Mouse (Mus musculus) embryonic fibroblast, embryonic 13.5 days (primary cell): ENCODE results near the gene Casr. TPM values are rescaled to one million over a fixed set of nuclear protein-coding genes. Genes with fewer than 3 reads are reported as not detected.

Source experiments
- H3K27ac ChIP-seq: 2 replicates; pipeline ENCODE4 v1.5.1; 2012; ENCODE audit warnings: low read length, control low read depth, inconsistent platforms; ENCODE audit not compliant: insufficient read depth
- H3K4me1 ChIP-seq: 2 replicates; pipeline ENCODE4 v1.6.1; 2011; ENCODE audit warnings: low read length; ENCODE audit not compliant: control insufficient read depth, insufficient read depth
- H3K4me3 ChIP-seq: 2 replicates; pipeline ENCODE4 v1.5.1; 2011; ENCODE audit warnings: mild to moderate bottlenecking, control low read depth, low read length; ENCODE audit not compliant: insufficient read depth
- CTCF ChIP-seq: IDR thresholded peaks from 2 replicates; pipeline ENCODE4 v1.5.1; 2011; ENCODE audit warnings: mild to moderate bottlenecking, control low read depth, low read length, moderate library complexity, borderline replicate concordance; ENCODE audit not compliant: insufficient read depth
- POLR2A ChIP-seq: IDR thresholded peaks from 2 replicates; pipeline ENCODE4 v1.6.1; 2011; ENCODE audit warnings: low read depth, mild to moderate bottlenecking, control low read depth, low read length, moderate library complexity
- polyA plus RNA-seq: library from polyadenylated mRNA; stranded (reverse); fragments of >200 nt; gene quantifications from 2 replicates; pipeline ENCODE4 v1.2.4, GENCODE M21; 2011; ENCODE audit warnings: low read depth; ENCODE audit not compliant: missing spikeins, insufficient read length

The Casr gene
- polyA plus RNA-seq, 1 experiment = not detected

DNA sequence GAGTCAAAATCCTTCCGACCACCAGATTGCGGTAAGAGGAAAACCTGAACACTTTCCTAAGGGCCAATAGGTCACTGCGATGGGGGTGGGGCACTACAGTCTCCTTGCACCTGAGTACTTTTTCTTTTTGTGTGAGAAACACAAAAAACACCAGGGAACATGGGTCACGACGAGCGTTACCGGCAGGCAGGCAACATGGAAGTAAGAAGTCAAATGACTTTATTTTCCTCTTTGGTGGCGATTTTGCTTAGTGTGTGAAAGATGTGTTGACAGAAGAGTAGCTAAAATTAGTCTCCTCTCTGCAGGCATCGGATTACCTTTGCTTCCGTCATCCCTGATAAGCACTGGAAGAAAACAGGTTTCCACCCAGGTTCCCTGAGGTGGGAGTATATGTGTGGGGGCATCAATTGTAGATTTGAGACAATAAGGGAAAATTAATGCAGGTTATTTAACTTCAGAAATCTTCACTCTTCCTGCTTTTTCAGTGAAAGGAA is 6.2 kb downstream of the Casr start:
- no peak for TF ChIP-seq POLR2A
- no peak for TF ChIP-seq CTCF
- Histone ChIP-seq H3K27ac (no peak overlapping the region), H3K4me1 (no peaks in the 10 kb centered on the region), H3K4me3 (no peak overlapping the region)

GRCm38 (mm10) chr16:36553624-36554023 is 8.3 kb downstream of the Casr start:
- no peak for TF ChIP-seq POLR2A
- no peak for TF ChIP-seq CTCF
- Histone ChIP-seq H3K4me3 (no peak overlapping the region), H3K4me1 (no peaks in the 10 kb centered on the region), H3K27ac (no peak overlapping the region)

GRCm38 (mm10) chr16:36545333-36545732 is 16.6 kb downstream of the Casr start:
- H3K4me1 ChIP-seq = no peaks in the 10 kb centered on the region
- H3K4me3 ChIP-seq = no peak overlapping the region
- H3K27ac ChIP-seq = no peak overlapping the region
- no peak for TF ChIP-seq CTCF
- TF ChIP-seq POLR2A = no peak

GRCm38 (mm10) chr16:36543091-36543490 is 18.9 kb downstream of the Casr start:
- no peak for TF ChIP-seq CTCF
- TF ChIP-seq POLR2A = no peak
- H3K4me3 ChIP-seq = no peak overlapping the region

GRCm38 (mm10) chr16:36540834-36541233 is 21.1 kb downstream of the Casr start:
- no peaks in the 10 kb centered on the region for H3K4me1 ChIP-seq
- no peak for TF ChIP-seq CTCF
- TF ChIP-seq POLR2A = no peak

More at GRCm38 (mm10) chr16:36543091-36543490, 18.9 kb downstream of the Casr start:
- Histone ChIP-seq H3K4me1 (no peaks in the 10 kb centered on the region), H3K27ac (no peak overlapping the region)

DNA sequence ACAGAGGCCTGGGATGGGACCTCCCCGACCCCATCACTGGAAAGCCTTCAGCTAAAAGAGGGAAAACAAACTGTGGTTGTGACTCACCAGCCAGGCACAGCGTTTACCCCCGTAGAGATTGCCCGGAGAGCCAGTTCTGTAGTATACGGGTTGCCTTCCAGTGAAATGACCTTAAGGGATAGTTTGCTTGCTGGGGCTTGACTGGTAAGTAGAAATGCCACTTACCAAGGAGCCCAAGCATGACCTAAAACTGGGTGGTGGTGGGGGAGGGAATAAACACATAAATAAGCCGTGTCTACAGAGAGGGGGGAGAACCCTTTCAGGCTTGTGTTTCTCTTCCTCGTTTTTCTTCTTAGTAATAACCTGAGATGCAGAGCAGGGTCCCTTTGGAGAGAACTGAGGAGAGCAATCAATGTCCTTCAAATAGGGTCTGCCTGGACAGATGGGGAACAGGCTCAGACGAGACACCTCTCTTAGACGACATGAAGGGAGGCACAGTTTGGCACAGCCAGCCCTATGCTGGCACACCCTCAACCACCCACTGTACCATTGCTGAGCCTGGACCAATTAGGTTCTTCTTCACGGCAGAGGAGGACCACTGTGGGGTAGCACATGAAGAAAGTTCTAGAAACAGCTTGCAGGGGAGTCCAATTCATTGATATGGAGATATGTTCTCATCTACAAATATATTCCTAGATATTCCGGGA is 28.8 kb downstream of the Casr start:
- H3K4me1 ChIP-seq = no peaks in the 10 kb centered on the region
- no peak overlapping the region for H3K4me3 ChIP-seq
- TF ChIP-seq CTCF (no peak), POLR2A (no peak)
- H3K27ac ChIP-seq = no peak overlapping the region

More at GRCm38 (mm10) chr16:36540834-36541233, 21.1 kb downstream of the Casr start:
- H3K4me3 ChIP-seq = no peak overlapping the region
- no peak overlapping the region for H3K27ac ChIP-seq

- TF ChIP-seq POLR2A = no peak
- TF ChIP-seq CTCF = no peak
- Histone ChIP-seq H3K4me3 (no peak overlapping the region), H3K4me1 (no peaks in the 10 kb centered on the region), H3K27ac (no peak overlapping the region)
Measured at GRCm38 (mm10) chr16:36532046-36532445, 29.9 kb downstream of the Casr start.

GRCm38 (mm10) chr16:36531630-36532029 is 30.3 kb downstream of the Casr start:
- Histone ChIP-seq H3K4me3 (no peak overlapping the region), H3K27ac (no peak overlapping the region), H3K4me1 (no peaks in the 10 kb centered on the region)
- TF ChIP-seq POLR2A = no peak
- no peak for TF ChIP-seq CTCF

GRCm38 (mm10) chr16:36530566-36531552 is 31.1 kb downstream of the Casr start:
- no peaks in the 10 kb centered on the region for H3K4me1 ChIP-seq
- no peak for TF ChIP-seq CTCF
- no peak for TF ChIP-seq POLR2A
- no peak overlapping the region for H3K27ac ChIP-seq
- no peak overlapping the region for H3K4me3 ChIP-seq
